Mouse (Mus musculus) CD4-positive, CD25-positive, alpha-beta regulatory T cell (primary cell): ENCODE results near the gene AA986860. TPM values are rescaled to one million over a fixed set of nuclear protein-coding genes. Genes with fewer than 3 reads are reported as not detected.

Source experiments
- polyA plus RNA-seq: library from polyadenylated mRNA; unstranded; fragments of 100-300 nt; shearing (Covaris generic); gene quantifications from one replicate; pipeline ENCODE4 v1.2.1, GENCODE M21; 2017

AA986860 gene
- polyA plus RNA-seq = 0.31 TPM

DNA sequence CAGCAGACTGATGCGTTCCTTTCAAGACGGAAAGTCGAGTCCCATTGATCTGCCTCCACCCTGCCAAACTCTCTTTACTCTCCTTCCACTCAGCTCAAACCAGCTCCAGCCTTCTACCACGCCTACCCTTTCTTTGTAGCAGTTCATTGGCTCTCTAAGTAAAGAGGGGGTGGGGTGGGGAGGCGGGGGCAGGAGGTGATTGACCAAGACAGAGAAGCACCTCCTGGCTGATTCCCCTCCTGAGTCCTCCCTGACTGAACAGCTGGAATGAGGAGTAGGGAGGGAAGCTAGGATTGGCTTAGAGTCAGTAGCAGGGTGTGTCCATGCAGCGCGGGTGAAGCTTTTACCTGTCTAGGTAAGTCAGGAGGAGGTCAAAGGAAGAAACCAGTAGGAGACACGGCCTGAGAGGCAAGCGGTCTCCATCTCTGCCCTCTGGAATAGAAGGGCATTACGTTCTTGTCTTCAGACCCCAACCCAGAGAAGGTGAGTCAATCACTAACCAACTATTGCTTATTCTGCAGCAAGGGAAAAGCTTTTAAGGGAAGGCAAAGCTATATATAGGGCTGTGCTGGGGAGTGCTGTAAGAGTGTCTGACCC is at the start of gene AA986860:
TSS of gene AA986860 (plus strand) at position 236 of the 597 bp plus-strand sequence.

DNA sequence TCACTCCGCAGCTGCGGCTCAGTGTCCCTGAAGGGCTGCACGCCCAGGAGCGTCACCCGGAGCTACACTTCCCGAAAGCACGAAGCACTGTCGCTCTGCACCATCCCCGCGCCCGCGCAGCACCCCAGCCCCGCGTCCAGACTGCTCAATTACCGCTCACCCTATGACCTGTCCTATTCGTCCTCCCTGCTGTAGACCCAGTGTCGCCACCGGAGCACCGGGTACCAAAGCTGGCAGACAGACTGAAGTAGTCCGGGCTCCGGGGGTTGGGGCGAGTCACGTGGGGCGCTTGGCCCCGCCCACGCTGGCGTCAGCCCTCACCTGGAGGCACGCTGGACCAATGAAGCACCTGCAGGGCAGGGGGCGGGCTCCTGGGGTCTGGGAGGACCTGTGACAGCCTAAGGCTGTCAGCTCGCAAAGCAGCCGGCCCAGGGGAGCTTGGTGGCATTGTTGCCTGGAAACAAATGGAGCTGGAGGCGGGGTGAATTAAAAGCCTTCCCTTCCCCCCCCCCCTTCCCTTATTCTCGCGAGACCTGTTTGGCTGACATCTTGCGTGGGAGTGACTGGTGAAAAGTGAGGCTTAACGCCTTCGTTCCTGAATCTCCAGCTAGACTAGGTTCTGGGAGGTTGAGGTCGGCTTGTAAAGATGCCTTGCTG is 16.1 kb upstream of the AA986860 start, which contains the start of gene Gm29427:
TSS of gene Gm29427 (minus strand) at position 239 of the 657 bp plus-strand sequence.

DNA sequence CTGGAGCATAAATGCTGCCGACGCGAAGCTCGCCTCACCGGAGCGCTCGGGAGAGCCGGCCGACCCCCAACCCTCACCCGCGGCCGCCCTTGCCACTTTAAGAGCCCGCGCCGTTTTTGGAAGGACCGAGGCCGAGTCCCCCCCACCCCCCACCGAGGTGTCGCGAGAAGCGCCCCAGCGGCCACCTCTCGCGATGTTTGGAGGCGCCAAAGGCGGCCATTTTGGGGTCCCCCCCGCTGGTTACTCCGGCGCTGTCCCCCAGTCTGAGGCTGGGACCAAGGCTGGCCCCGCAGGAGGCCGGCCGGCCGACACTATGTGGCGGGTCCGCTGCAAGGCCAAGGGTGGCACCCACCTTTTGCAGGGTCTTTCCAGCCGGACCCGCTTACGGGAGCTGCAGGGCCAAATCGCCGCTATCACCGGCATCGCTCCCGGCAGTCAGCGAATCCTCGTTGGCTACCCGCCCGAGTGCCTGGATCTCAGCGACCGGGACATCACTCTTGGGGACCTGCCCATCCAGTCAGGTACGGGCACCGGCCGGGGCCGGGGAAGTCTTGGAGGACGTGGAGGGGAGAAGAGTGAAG is 14.4 kb upstream of the AA986860 start, which contains the start of gene Yod1:
TSS of gene Yod1 (plus strand) at position 37 of the 581 bp plus-strand sequence.

DNA sequence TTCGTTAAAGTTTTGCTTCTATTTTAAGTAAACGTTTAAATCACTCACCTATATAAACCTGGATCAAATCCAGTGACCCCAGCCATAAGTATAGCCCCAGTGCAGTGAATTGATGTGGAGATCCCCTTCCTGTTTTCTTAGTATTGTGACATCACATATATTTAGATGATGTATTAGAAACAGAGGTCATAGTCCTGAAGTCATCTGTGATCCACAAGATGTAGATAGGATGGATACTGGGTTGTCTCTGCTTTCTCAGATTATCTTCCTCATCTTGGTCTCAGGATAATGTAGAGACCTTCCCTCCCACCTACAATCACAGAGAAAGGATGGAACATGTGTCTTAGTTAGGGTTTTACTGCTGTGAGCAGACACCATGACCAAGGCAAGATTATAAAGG is 2.6 kb upstream of the AA986860 start, which contains the start of gene Pfkfb2:
TSS of gene Pfkfb2 (minus strand) at position 101 of the 400 bp plus-strand sequence.

Other genes starting within 250 kb of the AA986860 start
- gene Zp3r, start 102.4 kb upstream of the AA986860 start, polyA plus RNA-seq = not detected
- not detected for gene C4bp, start 70.3 kb upstream of the AA986860 start, polyA plus RNA-seq
- not detected for gene Gm29427, start 16.2 kb upstream of the AA986860 start, polyA plus RNA-seq
- gene Yod1, start 14.6 kb upstream of the AA986860 start, polyA plus RNA-seq = 6.7 TPM
- gene Pfkfb2, start 2.7 kb upstream of the AA986860 start, polyA plus RNA-seq = 4.9 TPM
- 0.41 TPM for gene Fcamr, start 68.9 kb downstream of the AA986860 start, polyA plus RNA-seq
- gene Pigr, start 94.7 kb downstream of the AA986860 start, polyA plus RNA-seq = 0.18 TPM
- 9.1 TPM for gene Fcmr, start 133.7 kb downstream of the AA986860 start, polyA plus RNA-seq
- not detected for gene Il24, start 155.5 kb downstream of the AA986860 start, polyA plus RNA-seq
- not detected for gene Il20, start 179.5 kb downstream of the AA986860 start, polyA plus RNA-seq
- gene Il19, start 208.1 kb downstream of the AA986860 start, polyA plus RNA-seq = not detected